Mouse (Mus musculus): ENCODE data around the gene Rasl10b.

Gene Rasl10b

GRCm38 (mm10) chr11:83432533-83432932 lies 23.6 kb downstream of the Rasl10b start:
- DNase-seq (ENCODE audit: low read depth) = peak; percentile 36

DNA sequence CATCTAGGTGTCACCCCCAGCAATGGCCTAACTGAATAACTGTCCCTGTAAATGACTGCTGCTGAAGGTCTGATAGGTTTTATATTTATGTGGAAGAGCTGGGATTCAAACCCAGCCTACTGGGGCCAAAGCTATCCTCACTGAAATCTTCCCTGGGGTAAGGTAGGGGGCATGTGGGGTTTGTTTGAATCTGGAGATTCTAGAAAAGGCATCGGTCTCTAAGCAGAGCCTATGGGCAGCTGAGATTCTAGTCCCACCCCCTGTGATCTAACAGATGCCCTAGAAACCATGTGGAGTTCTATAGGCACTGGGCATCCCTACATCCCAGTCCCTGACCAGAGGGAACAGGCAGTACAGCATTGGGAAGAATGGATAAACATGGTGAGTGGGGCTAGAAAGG lies 28.4 kb downstream of the Rasl10b start, which contains the start of gene 1700020L24Rik:
TSS of gene 1700020L24Rik (plus strand) at position 301 of the 400 bp plus-strand sequence.
- no peak for DNase-seq (ENCODE audit: low read depth)

DNA sequence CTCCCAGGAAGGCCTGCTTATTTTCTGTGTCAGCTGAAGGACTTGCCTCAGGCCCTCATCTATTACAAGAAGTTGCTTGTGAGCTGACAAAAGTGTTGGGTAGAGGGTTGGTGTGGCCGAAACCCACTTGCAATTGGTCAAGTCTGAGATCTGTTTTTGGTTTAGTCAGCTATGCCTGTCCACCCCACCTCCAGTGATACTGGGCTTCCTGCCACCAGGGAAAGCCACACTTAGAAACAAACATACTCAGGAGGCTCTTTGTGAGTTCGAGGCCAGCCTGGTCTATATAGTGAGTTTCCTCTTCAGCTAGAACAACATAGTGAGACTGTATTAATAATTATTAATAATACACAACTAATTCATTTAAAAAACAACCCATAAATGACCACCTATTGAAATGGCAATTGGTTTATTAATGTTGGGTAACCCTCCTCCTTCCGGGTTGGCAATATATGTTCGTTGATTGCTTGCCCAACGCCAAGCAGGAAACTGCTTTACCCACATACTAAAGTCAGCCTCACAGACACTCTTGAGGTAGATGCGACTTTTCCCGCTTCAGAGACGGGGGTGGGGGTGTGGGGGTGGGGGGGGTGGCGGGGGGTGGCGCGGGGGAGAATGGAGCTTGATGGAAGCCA lies 30.6 kb downstream of the Rasl10b start:
- peak; percentile 88 for DNase-seq (ENCODE audit: low read depth)

DNA sequence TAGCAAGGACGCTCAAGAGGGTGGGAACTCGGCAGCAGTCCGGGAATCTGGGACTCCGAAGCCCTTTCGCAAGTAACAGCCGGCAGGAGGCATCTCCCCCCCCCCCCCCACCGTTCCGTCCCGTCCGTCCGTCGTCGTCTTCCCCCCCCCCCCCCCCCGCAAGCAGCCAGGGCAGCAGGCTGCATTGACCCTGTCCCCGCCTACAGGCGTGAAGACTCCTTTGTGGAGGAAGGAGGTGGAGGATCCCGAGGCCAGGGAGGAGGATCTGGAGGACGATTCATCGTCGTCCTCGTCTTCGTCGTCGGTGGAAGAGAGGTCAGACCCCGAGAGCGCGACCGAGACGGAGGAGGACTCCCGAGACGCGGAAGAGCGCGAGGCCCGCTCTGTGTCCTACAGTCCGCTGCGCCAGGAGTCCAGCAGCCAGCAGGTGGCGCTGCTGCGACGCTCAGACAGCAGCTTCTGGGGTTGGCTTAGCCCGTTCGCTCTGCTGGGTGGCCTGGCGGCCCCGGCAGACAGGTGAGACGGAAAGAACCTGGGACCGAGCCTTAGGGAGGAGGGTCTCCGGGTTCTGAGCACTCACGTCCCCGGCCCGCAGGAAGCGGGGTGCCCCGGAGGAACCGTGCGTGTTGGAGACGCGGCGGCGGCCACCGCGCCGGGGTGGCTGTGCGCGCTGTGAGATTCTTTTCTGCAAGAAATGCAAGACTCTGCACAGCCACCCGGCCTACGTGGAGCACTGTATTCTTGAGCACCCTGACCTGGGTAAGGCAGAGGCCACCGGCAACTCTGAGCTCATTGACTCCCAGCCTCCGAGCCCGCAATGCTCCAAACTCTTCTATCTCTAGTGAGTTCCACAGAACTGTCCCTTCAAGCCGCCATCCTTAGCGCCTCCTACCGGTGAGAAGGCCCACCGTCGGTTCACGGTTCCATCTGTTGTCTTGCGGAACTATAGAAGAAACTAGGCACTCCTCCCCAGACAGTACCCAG lies 31.4 kb downstream of the Rasl10b start:
- DNase-seq (ENCODE audit: low read depth) = peak; percentile 94

DNA sequence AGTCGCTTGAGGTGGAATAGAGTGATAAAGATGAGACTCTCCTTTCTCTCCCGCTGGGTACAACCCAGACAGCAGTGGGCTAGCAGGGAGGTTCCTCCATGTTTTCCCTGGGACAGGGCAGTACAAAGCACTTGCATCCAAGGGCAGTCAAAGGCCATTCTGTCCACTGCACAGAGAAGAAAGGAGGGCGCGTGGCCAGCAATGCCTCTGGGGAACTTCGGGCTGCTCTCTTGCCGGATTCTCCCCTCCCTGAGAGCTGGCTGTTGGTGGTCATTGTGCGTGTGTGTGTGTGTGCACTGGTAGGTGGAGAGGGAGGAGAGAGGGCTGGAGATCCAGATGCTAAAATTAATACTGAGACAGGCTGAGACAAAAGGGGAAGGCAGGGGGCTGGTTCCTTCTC lies 32.3 kb downstream of the Rasl10b start:
- DNase-seq (ENCODE audit: low read depth) = no peak

GRCm38 (mm10) chr11:83442596-83443267 lies 33.8 kb downstream of the Rasl10b start:
- peak; percentile 62 for DNase-seq (ENCODE audit: low read depth)

DNA sequence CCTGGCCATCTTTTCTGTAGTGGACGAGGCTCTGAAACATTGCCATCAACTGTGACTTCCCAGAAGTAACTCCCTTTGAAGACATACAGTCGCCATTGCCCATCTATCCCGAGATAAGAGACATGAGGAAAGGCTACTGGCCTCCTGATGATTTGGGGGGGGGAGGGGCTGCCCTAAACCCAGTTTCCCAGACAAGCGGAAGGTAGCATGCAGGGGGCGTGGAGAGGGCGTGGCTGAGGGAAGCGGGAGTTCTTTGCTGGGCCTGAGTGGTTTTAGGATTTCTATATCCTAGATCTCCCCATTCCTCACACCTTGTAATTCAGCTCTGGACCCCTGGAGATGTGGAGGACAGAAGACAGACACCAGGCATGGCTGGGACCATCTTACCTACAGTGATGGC lies 34.9 kb downstream of the Rasl10b start:
- no peak for DNase-seq (ENCODE audit: low read depth)

- no peak for DNase-seq (ENCODE audit: low read depth)
Measured at GRCm38 (mm10) chr11:83445001-83445400, 36.1 kb downstream of the Rasl10b start.

GRCm38 (mm10) chr11:83447612-83448011 lies 38.7 kb downstream of the Rasl10b start:
- DNase-seq (ENCODE audit: low read depth) = no peak

- DNase-seq (ENCODE audit: low read depth) = no peak
Measured at GRCm38 (mm10) chr11:83448021-83448926, 39.3 kb downstream of the Rasl10b start.

DNA sequence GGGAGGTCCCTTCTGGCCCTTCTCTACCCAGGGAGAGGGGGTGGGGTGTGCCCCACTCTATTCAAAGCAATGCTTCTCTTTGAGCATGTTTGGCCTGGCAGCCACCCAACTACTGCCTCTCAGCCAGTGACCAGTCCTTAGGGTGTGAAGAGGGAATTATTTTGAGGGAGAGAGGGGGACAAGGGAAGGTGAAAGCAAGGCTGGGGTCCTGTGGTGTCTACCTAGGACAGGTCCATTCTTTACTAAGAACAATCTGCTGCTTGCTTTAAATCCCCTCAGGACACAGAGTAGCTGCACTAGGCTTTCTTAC lies 39.9 kb downstream of the Rasl10b start:
- no peak for DNase-seq (ENCODE audit: low read depth)

DNA sequence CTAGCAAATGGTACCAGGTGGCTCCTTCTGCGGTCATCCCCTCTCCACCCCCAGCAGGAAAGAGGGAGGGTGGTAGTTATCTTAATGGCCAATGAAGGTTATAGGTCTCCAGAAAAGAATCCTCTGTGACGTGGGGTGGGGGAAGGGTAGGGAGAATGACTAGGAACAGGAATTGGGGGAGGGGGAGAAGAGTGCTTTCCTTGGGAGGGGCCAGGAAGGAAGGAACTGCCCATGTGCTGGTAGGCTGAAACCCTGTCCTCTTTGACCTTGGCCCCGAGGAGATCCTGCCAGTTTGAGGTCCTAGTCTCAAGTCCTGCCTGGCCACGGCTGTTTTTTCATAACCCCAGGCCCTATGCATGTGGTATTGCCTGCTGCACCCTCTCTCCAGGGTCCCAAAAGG lies 40.4 kb downstream of the Rasl10b start:
- DNase-seq (ENCODE audit: low read depth) = no peak

DNA sequence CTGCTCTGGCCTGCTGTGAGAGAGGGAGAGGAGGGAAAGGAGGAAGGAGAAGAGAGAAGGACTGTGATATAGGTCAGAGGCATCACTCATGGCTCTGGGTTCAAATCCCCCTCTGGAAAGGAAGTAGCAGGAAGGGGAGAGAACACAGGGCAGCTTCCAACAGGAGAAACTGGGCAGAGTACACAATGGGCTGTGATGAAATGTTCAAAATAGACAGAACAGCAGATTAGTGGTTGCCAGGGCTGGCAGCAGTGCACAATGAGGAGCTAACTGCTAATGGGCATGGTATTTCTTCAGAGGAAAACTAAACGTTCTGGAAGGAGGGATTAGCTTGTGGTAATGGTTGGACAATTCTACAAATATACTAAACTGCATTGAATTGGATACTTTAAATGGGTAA lies 41.6 kb downstream of the Rasl10b start:
- no peak for DNase-seq (ENCODE audit: low read depth)

DNA sequence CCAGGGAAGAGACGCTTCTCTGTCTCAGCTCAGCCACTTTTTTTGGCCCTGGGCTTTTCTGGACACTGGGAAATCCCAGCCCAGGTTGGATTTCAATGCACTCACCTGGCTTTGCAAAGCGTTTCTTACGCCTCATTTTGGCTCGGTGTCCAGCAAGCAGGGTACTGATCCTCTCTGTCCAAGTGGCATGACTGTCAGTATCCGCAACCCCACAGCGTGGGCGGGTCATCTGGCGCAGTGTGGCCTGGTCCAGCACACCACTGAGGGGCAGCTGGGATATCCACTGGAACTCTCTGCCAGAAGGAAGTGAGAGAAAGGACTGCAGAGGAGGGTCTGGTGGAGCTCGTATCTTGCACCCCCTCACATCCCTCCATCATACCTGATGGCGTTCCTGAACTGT lies 42.3 kb downstream of the Rasl10b start:
- DNase-seq (ENCODE audit: low read depth) = no peak

DNA sequence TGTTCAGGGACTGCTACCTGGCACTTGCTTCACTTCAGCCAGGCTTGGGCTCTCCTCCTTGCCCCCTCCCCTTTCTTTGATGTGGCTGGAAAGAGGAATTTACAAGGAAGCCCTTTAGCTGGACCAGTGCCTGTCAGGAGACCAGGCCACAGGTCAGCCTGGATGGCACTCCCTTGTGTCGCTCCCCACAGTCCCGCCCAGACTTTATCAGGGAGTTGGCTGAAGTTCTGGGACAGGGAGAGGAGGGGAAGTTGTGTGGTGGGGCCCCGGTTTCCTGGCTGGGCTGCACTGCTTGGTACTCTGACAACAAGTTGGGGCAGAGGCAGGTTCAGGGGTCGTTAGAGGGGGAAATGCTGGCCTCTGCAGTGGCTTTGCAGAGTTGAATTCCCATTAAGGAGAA lies 45.6 kb downstream of the Rasl10b start:
- no peak for DNase-seq (ENCODE audit: low read depth)

DNA sequence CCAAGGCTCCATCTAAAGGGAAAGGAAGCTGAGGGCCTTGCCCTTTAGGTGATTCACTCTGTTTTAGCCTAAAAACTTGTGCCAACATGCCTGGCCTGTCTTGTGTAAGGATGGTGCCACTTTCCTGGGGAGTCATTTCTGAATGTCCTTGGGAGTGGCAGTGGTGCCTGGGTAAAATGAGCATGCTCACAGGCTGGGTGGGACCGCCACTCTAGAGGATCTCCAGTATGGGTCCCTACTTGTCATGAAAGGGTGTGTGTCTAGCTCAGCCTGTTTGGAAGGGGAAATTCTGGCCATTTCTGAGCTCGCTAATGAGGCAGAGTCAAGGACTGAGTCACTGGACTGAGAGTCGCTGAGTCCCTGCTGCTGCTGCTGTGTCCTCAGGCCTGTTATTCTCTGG lies 46.7 kb downstream of the Rasl10b start:
- DNase-seq (ENCODE audit: low read depth) = no peak

DNA sequence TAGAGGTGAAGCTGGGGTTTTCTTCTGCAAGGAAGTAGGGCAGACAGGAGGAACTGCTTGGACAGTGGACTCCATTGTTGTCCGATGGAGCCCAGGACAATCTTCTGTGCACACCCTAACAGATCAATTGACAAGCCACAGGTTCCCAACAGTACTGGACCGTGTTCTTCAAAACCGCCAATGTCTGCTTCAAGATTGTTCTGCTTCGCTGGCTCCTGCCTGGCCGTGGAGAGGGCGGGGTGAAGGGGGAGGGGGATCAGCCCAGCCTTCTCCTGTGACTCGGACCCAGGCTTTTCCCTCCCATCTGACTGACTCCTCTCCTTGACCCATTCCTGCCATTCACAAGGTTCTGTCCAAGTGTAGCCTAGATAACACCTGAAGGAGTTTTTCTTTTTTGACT lies 48.3 kb downstream of the Rasl10b start:
- no peak for DNase-seq (ENCODE audit: low read depth)

- DNase-seq (ENCODE audit: low read depth) = no peak
Measured at GRCm38 (mm10) chr11:83457912-83458601, 49.1 kb downstream of the Rasl10b start.

GRCm38 (mm10) chr11:83461462-83462027 lies 52.6 kb downstream of the Rasl10b start:
- peak; percentile 36 for DNase-seq (ENCODE audit: low read depth)

GRCm38 (mm10) chr11:83462711-83463244 lies 53.8 kb downstream of the Rasl10b start, which contains the start of gene Mmp28:
Gene Mmp28 (minus strand): TSS chr11:83463071.
- DNase-seq (ENCODE audit: low read depth) = peak; percentile 38

Measured in 416B (cell line).